Mouse (Mus musculus) WW6 (cell line): ENCODE measurements around the gene Olfr960.

Experiments used
- DNase-seq: peaks from one replicate; pipeline ENCODE4 v3.0.0-alpha.2; 2013; ENCODE audit warnings: low read depth, low spot score

Gene Olfr960

DNA sequence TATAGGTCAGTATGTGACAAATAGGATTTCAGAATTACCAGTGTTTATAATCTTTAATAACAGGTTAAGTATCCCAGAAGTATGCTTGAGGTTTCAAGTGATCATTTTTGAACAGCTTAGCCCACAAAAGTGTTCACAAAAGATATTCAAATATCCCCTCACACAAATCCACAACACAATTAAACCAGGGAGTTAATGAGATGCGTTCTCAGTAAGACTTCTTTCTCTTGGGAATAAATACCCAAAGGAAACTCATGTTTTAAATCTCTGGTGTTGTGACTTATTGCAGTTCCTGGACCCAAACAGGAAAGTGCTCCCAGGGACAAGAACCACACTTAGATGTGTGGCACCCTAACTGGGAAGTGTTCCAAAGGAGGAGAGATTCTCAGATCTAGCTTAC is at the start of gene Olfr960:
Gene Olfr960, plus strand, starts transcription at position 301 of the 400 bp plus-strand sequence.
- no peak for DNase-seq

DNA sequence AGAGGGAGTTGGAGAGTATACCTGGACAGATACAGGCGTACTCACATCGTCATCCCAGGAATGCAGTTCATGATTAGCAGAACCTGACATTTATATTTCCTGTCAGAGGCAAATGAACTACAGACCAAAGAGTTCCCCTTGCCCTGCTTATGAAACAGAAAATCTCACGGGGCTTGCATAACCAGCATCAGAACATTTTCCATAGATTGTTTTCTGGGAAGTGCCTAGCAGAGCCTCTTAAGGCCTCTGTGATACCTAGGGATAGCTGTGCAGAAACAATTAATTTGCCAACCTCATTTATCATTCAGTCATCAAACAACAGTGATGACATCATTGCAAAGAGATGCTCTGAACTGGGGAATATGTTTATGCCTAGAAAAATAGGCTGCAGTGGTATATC is 45.7 kb upstream of the Olfr960 start, which contains the start of gene Olfr959:
Gene Olfr959, minus strand, starts transcription at position 101 of the 400 bp plus-strand sequence.
- no peak for DNase-seq

DNA sequence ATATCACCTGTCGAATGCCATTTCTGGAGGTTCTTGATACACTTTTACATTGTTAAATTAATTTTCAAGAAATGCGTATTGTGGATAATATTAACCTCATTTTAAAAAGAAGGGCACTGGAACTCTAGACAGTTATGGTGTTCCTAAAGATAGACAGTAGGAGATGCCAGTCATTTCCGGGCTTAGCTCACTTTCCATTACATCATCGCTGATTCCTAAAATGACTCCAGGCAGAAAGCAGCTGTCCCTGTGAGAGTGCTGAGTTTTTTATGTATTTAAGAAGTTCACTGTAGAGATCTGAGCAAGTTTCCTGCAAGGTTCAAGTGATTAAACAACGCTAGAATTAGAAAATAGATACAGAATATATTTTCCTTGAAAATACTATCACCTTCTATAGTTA is 44.1 kb upstream of the Olfr960 start:
- no peak for DNase-seq

DNA sequence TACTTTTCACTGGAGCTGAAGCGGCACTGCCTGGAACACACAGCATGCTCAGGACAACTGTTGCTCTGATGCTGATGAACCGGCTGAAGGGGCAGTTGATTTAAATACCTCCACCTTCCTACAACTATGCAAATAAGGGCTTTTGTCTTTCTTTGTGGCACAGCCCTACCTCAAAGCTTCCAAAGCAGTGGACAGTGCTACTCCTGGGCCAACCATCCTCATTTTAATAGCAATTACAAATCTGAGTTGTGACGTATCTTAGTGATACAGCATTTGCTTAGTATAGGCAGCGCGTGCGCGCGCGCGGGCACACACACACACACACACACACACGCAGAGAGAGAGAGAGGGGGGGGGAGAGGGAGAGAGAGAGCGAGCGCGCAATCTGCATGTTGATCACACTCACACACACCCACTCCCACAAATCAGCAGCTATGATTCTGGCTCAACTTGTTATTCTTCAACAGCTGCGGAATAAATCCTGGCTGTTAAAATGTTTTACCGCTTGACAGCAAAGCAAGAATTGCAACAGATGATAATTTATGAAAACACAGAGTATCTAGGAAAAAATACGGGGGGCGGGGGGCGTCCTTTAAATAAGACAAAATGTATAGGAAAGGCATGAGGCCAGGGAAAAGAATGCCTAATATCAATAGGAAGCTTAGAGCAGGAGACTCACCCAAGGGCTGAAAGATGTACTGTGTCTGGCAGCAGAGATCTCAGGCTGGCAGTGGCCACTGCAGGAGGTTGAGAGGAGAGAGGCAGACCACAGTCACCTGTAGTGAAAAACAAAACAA is 18.4 kb upstream of the Olfr960 start:
- no peak for DNase-seq

DNA sequence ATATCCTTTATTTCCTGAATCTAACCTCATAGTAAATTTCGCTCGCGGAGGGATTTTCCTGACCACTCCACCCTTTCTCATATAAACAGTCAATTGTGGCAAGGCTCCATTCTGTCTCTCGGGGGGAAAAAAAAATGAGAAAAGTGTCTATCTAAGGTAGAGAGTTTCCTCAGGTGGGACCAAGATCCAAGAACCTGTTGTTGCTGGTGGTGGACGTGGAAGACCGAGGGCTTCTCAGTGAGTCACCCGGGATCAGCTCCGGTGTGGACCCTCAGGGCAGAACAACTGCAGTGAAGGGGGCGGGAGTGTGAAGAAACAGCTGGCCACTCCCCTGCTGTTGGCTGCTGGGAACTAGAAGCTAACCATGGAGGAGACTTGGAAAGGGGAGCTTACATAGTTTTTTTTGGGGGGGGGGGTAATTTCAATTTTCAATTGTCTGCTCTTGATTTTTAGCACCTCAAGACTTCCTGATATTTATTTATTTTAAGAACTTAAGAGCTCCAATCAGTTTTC is 17.8 kb upstream of the Olfr960 start:
- DNase-seq = no peak

DNA sequence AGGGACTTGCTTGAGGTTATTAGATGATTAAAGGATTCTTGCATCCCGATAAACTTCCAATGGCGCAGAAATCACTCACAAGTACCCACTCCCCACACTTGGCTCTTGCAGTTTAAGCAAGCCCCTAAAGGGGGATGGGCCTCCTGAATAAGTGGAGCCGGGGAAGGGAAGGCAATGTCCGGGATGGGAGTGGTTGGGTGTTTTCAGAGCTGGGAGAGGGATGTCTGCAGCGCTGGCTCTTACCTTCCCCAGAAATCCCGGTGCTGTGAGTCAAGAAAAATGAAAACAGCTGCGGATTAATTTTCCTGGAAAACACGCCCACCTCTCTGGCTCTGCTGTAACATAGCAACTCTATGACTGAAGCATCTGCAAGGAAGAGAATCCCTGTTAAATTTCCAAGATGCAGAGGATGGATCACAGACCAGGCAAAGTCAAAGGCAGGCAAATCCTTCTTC is 17.1 kb upstream of the Olfr960 start, which contains the start of gene AW551984:
Gene AW551984, minus strand, starts transcription at position 405 of the 455 bp plus-strand sequence.
- no peak for DNase-seq

DNA sequence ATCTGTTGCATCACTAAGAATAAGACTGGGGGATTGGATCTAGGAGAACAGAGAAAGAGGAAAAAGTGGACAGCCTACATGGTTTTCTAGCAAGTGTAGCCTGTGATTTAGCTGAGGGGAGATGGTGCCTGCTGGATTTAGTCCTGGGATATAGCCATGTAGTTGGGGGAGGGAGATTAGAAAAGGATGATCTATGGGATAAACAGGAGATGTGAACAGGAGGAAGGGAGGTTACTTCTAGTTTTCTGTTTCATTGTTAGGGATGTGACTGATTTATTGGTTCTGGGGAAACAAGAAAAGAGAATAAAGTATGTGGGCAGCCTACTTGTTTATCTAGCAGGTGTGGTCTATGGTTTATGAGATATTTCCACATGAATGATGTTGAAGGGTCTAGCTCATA is 12.7 kb upstream of the Olfr960 start:
- no peak for DNase-seq

DNA sequence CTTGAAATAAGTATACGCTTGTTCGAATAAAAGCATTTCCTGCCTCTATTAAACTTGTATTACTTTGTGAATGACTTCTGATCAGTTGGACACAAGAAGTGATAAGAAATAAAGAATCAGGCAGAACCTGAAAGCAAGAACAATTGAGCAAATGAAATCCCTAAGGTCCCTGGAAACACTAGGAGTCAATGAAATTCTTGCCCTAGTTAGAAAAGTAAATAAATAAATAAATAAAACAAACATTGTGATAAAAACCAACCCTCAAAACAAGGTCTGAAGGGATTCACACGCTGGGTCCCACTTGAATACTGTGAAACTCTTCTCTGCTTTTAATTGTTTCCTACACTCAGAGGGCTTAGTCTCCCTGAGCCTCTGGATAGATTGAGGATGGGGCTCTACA is 10.8 kb upstream of the Olfr960 start, which contains the start of gene Olfr148:
Gene Olfr148, plus strand, starts transcription at position 301 of the 400 bp plus-strand sequence.
- no peak for DNase-seq

DNA sequence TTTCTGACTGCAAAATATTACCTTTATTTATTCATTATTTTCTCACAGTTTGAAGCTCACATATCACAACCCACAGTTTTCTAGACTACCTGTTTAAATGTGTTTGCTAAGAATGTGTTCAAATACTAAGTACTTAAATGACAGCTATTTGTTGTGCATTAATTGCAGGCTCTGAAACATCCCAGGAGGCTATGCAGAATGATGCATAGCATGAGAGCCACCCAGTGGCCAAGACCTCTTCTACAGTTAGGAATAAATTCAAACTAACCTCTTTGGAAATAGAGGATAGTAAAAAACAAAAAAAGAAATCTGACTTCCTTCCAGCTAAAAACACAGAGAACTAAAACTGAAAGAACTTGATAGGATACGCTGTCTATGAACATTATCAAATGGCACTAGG is 9.2 kb upstream of the Olfr960 start:
- DNase-seq = no peak

DNA sequence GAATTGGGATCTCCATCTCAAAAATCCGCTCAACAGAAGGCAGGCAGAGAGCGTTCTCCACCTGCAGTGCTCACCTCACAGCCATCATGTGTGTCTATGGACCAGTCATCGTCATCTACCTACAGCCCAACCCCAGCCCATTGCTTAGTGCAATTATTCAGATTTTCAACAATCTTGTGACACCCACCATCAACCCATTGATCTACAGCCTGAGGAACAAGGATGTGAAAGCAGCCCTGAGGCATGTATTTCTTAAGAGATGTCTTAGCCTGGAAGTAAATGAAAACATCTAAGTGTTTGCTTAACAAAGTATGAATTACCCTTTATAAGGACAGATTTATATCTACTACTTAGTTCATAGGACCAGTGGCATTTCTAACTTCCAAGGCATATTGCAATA is 2.6 kb downstream of the Olfr960 start:
- DNase-seq = no peak

DNA sequence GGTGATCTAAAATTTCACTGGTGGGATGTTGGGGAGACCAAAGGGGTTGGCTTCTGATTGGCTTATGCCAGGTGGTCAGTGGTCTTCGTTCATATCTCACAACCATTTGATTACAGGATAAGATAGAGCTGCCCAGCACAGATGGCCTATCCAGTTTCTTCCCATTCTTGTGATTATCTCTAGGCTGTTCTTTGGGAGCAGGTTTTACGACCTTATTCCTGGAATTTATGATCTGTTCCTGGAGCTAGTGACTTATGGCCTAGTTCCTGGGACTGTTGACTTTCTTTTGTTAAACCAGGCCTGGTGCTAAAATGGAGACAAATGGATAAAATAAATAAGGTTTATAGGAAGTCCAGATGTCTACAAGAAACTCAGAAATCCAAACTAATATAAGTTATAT is 3.5 kb downstream of the Olfr960 start:
- DNase-seq = no peak

DNA sequence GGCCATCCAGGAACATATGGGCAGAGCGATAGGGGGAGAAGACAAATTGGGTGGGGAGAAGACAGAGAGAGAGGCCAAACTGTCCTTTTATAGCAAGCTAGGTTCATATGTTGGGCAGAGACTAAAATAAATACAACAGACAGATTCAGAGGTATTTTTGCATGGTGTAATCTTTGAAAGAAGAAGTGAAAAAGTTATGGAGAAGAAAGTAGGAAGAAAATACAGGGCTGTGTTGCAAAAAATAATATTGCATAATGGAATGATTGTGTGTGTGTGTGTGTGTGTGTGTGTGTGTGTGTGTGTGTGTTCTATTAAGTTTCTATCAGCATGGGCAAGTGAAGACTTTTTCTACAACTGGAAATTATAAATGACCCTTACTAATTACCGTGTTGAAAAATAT is 7.9 kb downstream of the Olfr960 start:
- DNase-seq = no peak

DNA sequence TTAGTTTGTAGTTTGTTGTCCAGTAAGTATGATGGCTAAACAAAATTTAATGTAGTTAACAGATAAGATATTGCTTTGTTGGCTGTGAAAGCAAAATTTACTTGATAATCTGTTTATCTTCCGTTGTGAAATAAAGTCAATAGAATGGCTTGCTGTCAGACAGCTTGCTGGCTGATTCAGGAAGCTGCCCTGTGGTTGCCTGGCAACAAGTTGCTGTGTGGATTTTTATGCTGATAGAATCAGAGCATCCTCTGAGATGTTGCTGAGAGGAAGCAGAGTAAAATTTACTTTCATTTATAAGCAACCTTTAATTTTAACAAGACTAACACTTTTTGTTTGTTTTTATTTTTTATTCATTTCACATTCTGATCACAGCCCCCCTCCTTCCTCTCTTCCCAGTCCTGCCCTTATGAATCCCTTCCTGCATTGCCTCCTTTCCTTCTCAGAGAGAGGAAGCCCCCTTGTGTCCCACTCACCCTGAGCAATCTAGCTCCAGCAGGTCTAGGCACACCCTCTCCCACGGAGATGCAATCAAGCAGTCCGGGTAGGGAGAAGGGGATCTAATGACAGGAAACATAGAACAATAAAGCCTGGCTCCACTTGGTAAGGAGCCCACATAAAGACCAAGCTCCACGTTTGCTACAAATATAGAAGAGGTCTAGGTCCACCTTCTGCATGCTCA is 12.9 kb downstream of the Olfr960 start:
- DNase-seq = no peak

DNA sequence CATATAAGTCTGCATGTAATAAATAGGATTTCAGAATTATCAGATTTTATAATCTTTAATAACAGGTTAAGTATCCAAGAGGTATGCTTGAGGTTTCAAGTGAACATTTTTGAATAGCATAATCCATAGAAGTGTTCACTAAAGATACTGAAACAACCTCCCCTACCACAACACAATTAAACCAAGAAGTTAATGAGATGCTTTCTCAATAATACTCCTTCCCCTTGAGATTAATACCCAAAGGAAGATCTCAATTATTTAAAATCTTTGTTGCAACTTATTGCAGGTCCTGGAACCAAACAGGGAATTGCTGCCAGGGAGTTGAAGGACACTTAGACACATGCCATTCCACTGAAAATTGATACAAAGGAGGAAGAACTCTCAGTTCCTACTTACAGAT is 23.6 kb downstream of the Olfr960 start, which contains the start of gene Olfr961:
Gene Olfr961, plus strand, starts transcription at position 301 of the 400 bp plus-strand sequence.
- DNase-seq = no peak

DNA sequence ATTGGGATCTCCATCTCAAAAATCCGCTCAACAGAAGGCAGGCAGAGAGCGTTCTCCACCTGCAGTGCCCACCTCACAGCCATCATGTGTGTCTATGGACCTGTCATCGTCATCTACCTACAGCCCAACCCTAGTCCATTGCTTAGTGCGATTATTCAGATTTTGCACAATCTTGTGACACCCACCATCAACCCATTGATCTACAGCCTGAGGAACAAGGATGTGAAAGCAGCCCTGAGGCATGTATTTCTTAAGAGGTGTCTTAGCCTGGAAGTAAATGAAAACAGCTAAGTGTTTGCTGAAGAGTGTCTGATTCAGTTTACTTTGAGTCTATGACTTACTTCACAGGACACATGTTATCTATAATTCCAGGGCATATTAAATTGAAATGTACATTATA is 26.2 kb downstream of the Olfr960 start:
- DNase-seq = no peak

DNA sequence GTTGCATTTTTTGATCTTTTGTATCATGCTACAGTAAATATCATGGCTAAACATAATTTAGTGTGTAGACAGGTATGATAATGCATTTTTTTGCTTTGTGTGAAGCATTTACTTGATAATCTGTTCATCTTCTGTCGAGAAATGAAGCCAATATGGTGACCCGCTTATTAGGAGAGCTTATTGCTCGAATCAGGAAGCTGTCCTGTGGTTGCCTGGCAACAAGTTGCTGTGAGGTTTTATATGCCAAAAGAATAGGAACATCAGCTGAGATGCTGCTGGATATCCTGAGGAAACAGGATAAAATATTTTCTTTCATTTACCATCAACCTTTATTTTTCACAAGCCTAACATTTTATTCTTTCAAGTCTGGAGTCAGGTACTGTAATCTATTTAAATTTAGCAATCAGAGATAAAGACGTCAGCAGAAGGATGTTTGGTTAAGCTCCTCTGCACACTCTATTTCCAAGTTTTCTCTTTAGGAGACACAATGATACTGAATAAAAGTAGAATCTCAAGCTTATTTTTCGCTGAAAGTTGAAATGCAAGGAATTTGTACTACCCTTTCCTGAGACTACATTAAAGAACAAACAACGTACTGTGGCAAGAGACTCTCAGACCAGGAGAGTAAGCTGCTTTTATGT is 33.7 kb downstream of the Olfr960 start:
- no peak for DNase-seq

DNA sequence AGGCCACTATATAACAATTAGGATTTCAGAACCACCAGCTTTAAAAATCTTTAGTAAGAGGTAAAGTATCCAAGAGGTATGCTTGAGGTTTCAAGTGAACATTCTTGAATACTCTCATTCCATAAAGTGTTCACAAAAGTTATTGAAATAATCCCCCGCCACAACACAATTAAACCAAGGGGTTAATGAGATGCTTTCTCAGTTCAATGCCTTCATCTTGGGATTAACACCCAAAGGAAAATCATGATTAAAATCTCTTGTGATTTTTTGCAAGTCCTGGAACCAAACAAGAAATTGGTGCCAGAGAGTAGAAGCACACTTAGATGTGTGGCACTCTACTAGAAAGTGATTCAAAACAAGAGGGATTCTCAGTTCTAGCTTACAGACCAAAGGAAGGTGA is 45.7 kb downstream of the Olfr960 start, which contains the start of gene Olfr963:
Gene Olfr963, plus strand, starts transcription at position 301 of the 400 bp plus-strand sequence.
- DNase-seq = no peak

DNA sequence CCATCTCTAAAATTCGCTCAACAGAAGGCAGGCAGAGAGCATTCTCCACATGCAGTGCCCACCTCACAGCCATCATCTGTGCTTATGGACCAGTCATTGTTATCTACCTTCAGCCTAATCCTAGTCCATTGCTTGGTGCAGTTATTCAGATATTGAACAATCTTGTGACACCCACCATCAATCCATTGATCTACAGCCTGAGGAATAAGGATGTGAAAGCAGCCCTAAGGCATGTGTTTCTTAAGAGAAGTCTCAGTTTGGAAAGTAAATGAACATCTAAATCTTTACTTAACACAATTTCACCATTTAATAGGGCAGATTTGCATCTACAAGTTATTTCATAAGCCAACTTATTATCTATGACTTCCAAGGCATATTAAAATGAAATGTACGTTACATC is 48.5 kb downstream of the Olfr960 start:
- DNase-seq = no peak
